Mouse (Mus musculus): ENCODE measurements around the gene Gdf11.

DNA sequence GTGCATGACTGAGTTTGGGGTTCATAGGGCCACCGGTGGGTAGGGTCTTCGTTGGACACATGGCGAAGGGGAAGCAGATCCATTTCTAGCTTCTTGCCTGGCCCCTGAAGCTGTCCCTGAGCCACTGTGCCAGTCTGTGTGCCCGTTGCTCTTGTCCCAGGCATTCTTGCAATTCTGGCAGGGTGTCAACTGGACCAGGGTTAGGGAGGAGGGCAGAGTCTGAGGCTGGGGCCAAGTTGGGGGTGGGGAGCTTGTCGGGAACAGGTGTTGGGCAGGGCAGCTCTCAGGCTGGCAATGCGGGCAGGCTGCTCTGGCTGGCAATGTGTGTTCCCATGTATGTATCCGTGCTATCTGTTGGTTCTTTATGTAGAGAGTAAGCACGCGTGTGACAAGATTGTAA is 46.9 kb upstream of the Gdf11 start:
- TF ChIP-seq CTCF (IDR thresholded peaks at IDR 0.05; ENCODE audit: low read depth, low read length) (no peak), POLR2A (IDR thresholded peaks at IDR 0.05; ENCODE audit: borderline replicate concordance, low read depth, low read length) (no peak)

Measured in bone marrow macrophage, adult 2 months (primary cell).